Mouse (Mus musculus) midbrain, embryonic 16.5 days (tissue): ENCODE measurements around the gene Ppp1r3c. TPM values are rescaled to one million over a fixed set of nuclear protein-coding genes. Genes with fewer than 3 reads are reported as not detected.

Source experiments
- ATAC-seq: fragments of 200-750 bp; cut with Nextera tagmentation; 2 replicates; pipeline ENCODE4 v1.8.0; 2017; ENCODE audit warnings: moderate TSS enrichment
- H3K27ac ChIP-seq: fragments of 300-500 bp; sonication (generic); 2 replicates; pipeline ENCODE4 v1.5.1; 2014; ENCODE audit warnings: mild to moderate bottlenecking, low read length, mixed read lengths
- H3K27me3 ChIP-seq: fragments of 300-500 bp; sonication (generic); 2 replicates; pipeline ENCODE4 v1.6.1; 2014; ENCODE audit warnings: low read depth, low read length, mixed read lengths; ENCODE audit not compliant: control insufficient read depth, insufficient read depth
- H3K36me3 ChIP-seq: fragments of 300-500 bp; sonication (generic); 2 replicates; pipeline ENCODE4 v1.6.1; 2014; ENCODE audit warnings: mild to moderate bottlenecking, low read length, moderate library complexity, mixed read lengths; ENCODE audit not compliant: control insufficient read depth, insufficient read depth
- H3K4me1 ChIP-seq: fragments of 300-500 bp; sonication (generic); 2 replicates; pipeline ENCODE4 v1.6.1; 2014; ENCODE audit warnings: mild to moderate bottlenecking, low read length, mixed read lengths; ENCODE audit not compliant: control insufficient read depth, insufficient read depth
- H3K4me2 ChIP-seq: fragments of 300-500 bp; sonication (generic); 2 replicates; pipeline ENCODE4 v1.6.1; 2014; ENCODE audit warnings: mild to moderate bottlenecking, low read length, mixed read lengths
- H3K4me3 ChIP-seq: fragments of 300-500 bp; sonication (generic); 2 replicates; pipeline ENCODE4 v1.5.1; 2014; ENCODE audit warnings: low read depth, mild to moderate bottlenecking, low read length, moderate library complexity, mixed read lengths
- H3K9ac ChIP-seq: fragments of 300-500 bp; sonication (generic); 2 replicates; pipeline ENCODE4 v1.6.1; 2014; ENCODE audit warnings: low read depth, low read length, mixed read lengths
- H3K9me3 ChIP-seq: fragments of 300-500 bp; sonication (generic); replicated peaks from 2 replicates; pipeline ENCODE4 v1.6.1; 2014; ENCODE audit warnings: mild to moderate bottlenecking, low read length, mixed read lengths; ENCODE audit not compliant: control insufficient read depth, poor library complexity, severe bottlenecking
- WGBS: fragments of 180-500 bp; shearing (Covaris S2); extraction: QIAGEN DNeasy Blood & Tissue Kit; methylation state at CpG from one replicate; pipeline ENCODE4 v1.1.7; 2014; 5-methylcytosine and 5-hydroxymethylcytosine counted together
- polyA plus RNA-seq: library from polyadenylated mRNA; unstranded; fragments of >200 nt; fragmentation: Nextera tagmentation; extraction: Ambion mirVana; gene quantifications from 2 replicates; pipeline ENCODE4 v1.2.1, GENCODE M21; 2015

Ppp1r3c gene
- polyA plus RNA-seq, 1 experiment from 2014 or later, result 18.3 TPM

GRCm38 (mm10) chr19:36764451-36764850 is 28.0 kb upstream of the Ppp1r3c start:
- WGBS, result 84% methylated on average over 5 of the region's 5 CpGs
- Histone ChIP-seq H3K9me3 (no peaks in the 10 kb centered on the region), H3K4me2 (no peak overlapping the region), H3K27me3 (no peaks in the 10 kb centered on the region), H3K4me3 (no peak overlapping the region), H3K4me1 (no peaks in the 10 kb centered on the region), H3K27ac (no peak overlapping the region), H3K36me3 (no peaks in the 10 kb centered on the region), H3K9ac (no peak overlapping the region)
- no peak for ATAC-seq

GRCm38 (mm10) chr19:36748996-36749395 is 12.5 kb upstream of the Ppp1r3c start:
- H3K27ac ChIP-seq, result no peak overlapping the region
- no peaks in the 10 kb centered on the region for H3K27me3 ChIP-seq
- H3K9me3 ChIP-seq, result no peaks in the 10 kb centered on the region
- H3K9ac ChIP-seq, result no peak overlapping the region
- no peaks in the 10 kb centered on the region for H3K4me1 ChIP-seq
- no peak overlapping the region for H3K4me3 ChIP-seq
- no peak for ATAC-seq
- H3K4me2 ChIP-seq, result no peak overlapping the region
- H3K36me3 ChIP-seq, result no peaks in the 10 kb centered on the region

GRCm38 (mm10) chr19:36742331-36742730 is 5.9 kb upstream of the Ppp1r3c start:
- H3K4me3 ChIP-seq, result no peak overlapping the region
- H3K4me2 ChIP-seq, result no peak overlapping the region
- H3K36me3 ChIP-seq, result no peaks in the 10 kb centered on the region
- H3K9ac ChIP-seq, result no peak overlapping the region
- H3K27me3 ChIP-seq, result no peaks in the 10 kb centered on the region
- no peak overlapping the region for H3K27ac ChIP-seq
- H3K9me3 ChIP-seq, result no peaks in the 10 kb centered on the region
- peaks cover under 1% of the 10 kb centered on the region; the same call in 1 of the 2 replicates for H3K4me1 ChIP-seq
- ATAC-seq, result no peak

- Histone ChIP-seq H3K4me2 (no peak overlapping the region), H3K27ac (no peak overlapping the region), H3K4me1 (peaks cover 8% of the 10 kb centered on the region; the same call in 1 of the 2 replicates), H3K27me3 (no peaks in the 10 kb centered on the region), H3K9ac (no peak overlapping the region), H3K36me3 (no peaks in the 10 kb centered on the region), H3K9me3 (no peaks in the 10 kb centered on the region), H3K4me3 (no peak overlapping the region)
- ATAC-seq, result no peak
- 62% methylated on average over 7 of the region's 7 CpGs for WGBS
Observed at GRCm38 (mm10) chr19:36739566-36740211, 3.2 kb upstream of the Ppp1r3c start.

GRCm38 (mm10) chr19:36738009-36738408 is 1.6 kb upstream of the Ppp1r3c start:
- no peak overlapping the region for H3K9ac ChIP-seq
- H3K4me3 ChIP-seq, result no peak overlapping the region
- H3K27ac ChIP-seq, result no peak overlapping the region
- WGBS, result 82% methylated on average over 5 of the region's 5 CpGs
- no peak for ATAC-seq
- no peaks in the 10 kb centered on the region for H3K36me3 ChIP-seq
- no peaks in the 10 kb centered on the region for H3K9me3 ChIP-seq
- no peaks in the 10 kb centered on the region for H3K27me3 ChIP-seq
- no peak overlapping the region for H3K4me2 ChIP-seq
- peaks cover 8% of the 10 kb centered on the region; the same call in 1 of the 2 replicates for H3K4me1 ChIP-seq

GRCm38 (mm10) chr19:36737087-36737486 is 634 bp upstream of the Ppp1r3c start:
- peak overlapping the region; percentile 74 for H3K27ac ChIP-seq
- no peaks in the 10 kb centered on the region for H3K27me3 ChIP-seq
- peaks cover 8% of the 10 kb centered on the region; the same call in 1 of the 2 replicates for H3K4me1 ChIP-seq
- no peaks in the 10 kb centered on the region for H3K36me3 ChIP-seq
- H3K9ac ChIP-seq, result peak overlapping the region; percentile 73
- H3K4me3 ChIP-seq, result peak overlapping the region; percentile 72
- peak overlapping the region; percentile 88 for H3K4me2 ChIP-seq
- no peaks in the 10 kb centered on the region for H3K9me3 ChIP-seq
- 34% methylated on average over 6 of the region's 6 CpGs for WGBS
- ATAC-seq, result peak; percentile 68; the same call in 1 of the 2 replicates

- no peak overlapping the region for H3K9ac ChIP-seq
- no peaks in the 10 kb centered on the region for H3K27me3 ChIP-seq
- no peaks in the 10 kb centered on the region for H3K36me3 ChIP-seq
- H3K4me2 ChIP-seq, result peak overlapping the region; percentile 20; the same call in 1 of the 2 replicates
- H3K27ac ChIP-seq, result no peak overlapping the region
- no peak overlapping the region; the same call in 1 of the 2 replicates for H3K4me3 ChIP-seq
- no peak for ATAC-seq
- H3K9me3 ChIP-seq, result no peaks in the 10 kb centered on the region
- H3K4me1 ChIP-seq, result peaks cover 8% of the 10 kb centered on the region; the same call in 1 of the 2 replicates
- WGBS, result 82% methylated on average over 10 of the region's 10 CpGs
Observed at GRCm38 (mm10) chr19:36734308-36735038, 2.0 kb downstream of the Ppp1r3c start.

GRCm38 (mm10) chr19:36733191-36733943 is 3.1 kb downstream of the Ppp1r3c start:
- no peak for ATAC-seq
- Histone ChIP-seq H3K36me3 (no peaks in the 10 kb centered on the region), H3K9me3 (no peaks in the 10 kb centered on the region), H3K27ac (no peak overlapping the region), H3K4me2 (no peak overlapping the region), H3K4me3 (no peak overlapping the region), H3K27me3 (no peaks in the 10 kb centered on the region), H3K4me1 (peaks cover 8% of the 10 kb centered on the region; the same call in 1 of the 2 replicates), H3K9ac (no peak overlapping the region)
- WGBS, result 94% methylated on average over 16 of the region's 16 CpGs
